Mouse (Mus musculus): ENCODE results near the gene Smarcb1. TPM values are rescaled to one million over a fixed set of nuclear protein-coding genes. Genes with fewer than 3 reads are reported as not detected.

Gene Smarcb1
- 42.4 and 43.2 TPM in 2 replicates for polyA plus RNA-seq (2012; rRNA removed)

GRCm38 (mm10) chr10:75921026-75921725 is at the start of gene Smarcb1:
Gene Smarcb1, minus strand, starts transcription at chr10:75921617.
- H3K4me1 ChIP-seq (ENCODE audit: control insufficient read depth, insufficient read depth, insufficient read length) = no peaks in the 10 kb centered on the region; the same call in 1 of the 2 replicates
- TF ChIP-seq CTCF (IDR thresholded peaks at IDR 0.05; ENCODE audit: extremely low read depth, insufficient read depth, insufficient read length, insufficient replicate concordance) (no peak), POLR2A (IDR thresholded peaks at IDR 0.05; ENCODE audit: low read depth, low read length) (peak; percentile 23)
- WGBS = under 1% methylated on average over 75 of the region's 76 CpGs
- DNase-seq (ENCODE audit: low read depth in 1 of 2, low spot score in 2 of 2) = peak; percentile 86 to 93
- H3K4me3 ChIP-seq (ENCODE audit: extremely low read depth, insufficient read depth, insufficient read length) = peak within 1 kb of the TSS; percentile 99
- no peaks in the 10 kb centered on the region for H3K27me3 ChIP-seq (ENCODE audit: control insufficient read depth, insufficient read depth, low read length)
- peak within 1 kb of the TSS; percentile 97 for H3K27ac ChIP-seq (ENCODE audit: insufficient read depth, low read length)
- H3K36me3 ChIP-seq (ENCODE audit: control insufficient read depth, insufficient read depth, low read length) = 0 out of 2 replicates have a peak, but pooled peaks cover 3% of the 10 kb centered on the region

GRCm38 (mm10) chr10:75954381-75954811 is 33.0 kb upstream of the Smarcb1 start, which contains the start of gene Gm5134:
Gene Gm5134, plus strand, starts transcription at chr10:75954514.
- DNase-seq (ENCODE audit: low read depth in 1 of 2, low spot score in 2 of 2) = peak in 1 of 2 experiments; percentile 16
- Histone ChIP-seq H3K4me3 (ENCODE audit: extremely low read depth, insufficient read depth, insufficient read length) (peak within 1 kb of the TSS; percentile 58), H3K27me3 (ENCODE audit: control insufficient read depth, insufficient read depth, low read length) (no peaks in the 10 kb centered on the region), H3K36me3 (ENCODE audit: control insufficient read depth, insufficient read depth, low read length) (no peaks in the 10 kb centered on the region), H3K27ac (ENCODE audit: insufficient read depth, low read length) (no peak within 1 kb of the TSS), H3K4me1 (ENCODE audit: control insufficient read depth, insufficient read depth, insufficient read length) (peaks cover 3% of the 10 kb centered on the region; the same call in 1 of the 2 replicates)
- WGBS = 26% methylated on average over 20 of the region's 20 CpGs
- TF ChIP-seq CTCF (IDR thresholded peaks at IDR 0.05; ENCODE audit: extremely low read depth, insufficient read depth, insufficient read length, insufficient replicate concordance) = no peak
- no peak for TF ChIP-seq POLR2A (IDR thresholded peaks at IDR 0.05; ENCODE audit: low read depth, low read length)

- peak; percentile 13; the same call in 1 of the 2 replicates for TF ChIP-seq CTCF (IDR thresholded peaks at IDR 0.05; ENCODE audit: extremely low read depth, insufficient read depth, insufficient read length, insufficient replicate concordance)
- no peak for TF ChIP-seq POLR2A (IDR thresholded peaks at IDR 0.05; ENCODE audit: low read depth, low read length)
- peak in 1 of 2 experiments; percentile 61 for DNase-seq (ENCODE audit: low read depth in 1 of 2, low spot score in 2 of 2)
- H3K4me3 ChIP-seq (ENCODE audit: extremely low read depth, insufficient read depth, insufficient read length) = peak overlapping the region; percentile 48; the same call in 1 of the 2 replicates
- H3K4me1 ChIP-seq (ENCODE audit: control insufficient read depth, insufficient read depth, insufficient read length) = peaks cover 8% of the 10 kb centered on the region; the same call in 1 of the 2 replicates
- H3K27me3 ChIP-seq (ENCODE audit: control insufficient read depth, insufficient read depth, low read length) = no peaks in the 10 kb centered on the region
- 2% methylated on average over 13 of the region's 13 CpGs for WGBS
- peak overlapping the region; percentile 1; the same call in 1 of the 2 replicates for H3K27ac ChIP-seq (ENCODE audit: insufficient read depth, low read length)
- H3K36me3 ChIP-seq (ENCODE audit: control insufficient read depth, insufficient read depth, low read length) = no peaks in the 10 kb centered on the region
These were observed 30.1 kb upstream of the Smarcb1 start for GRCm38 (mm10) chr10:75951424-75952050.

DNA sequence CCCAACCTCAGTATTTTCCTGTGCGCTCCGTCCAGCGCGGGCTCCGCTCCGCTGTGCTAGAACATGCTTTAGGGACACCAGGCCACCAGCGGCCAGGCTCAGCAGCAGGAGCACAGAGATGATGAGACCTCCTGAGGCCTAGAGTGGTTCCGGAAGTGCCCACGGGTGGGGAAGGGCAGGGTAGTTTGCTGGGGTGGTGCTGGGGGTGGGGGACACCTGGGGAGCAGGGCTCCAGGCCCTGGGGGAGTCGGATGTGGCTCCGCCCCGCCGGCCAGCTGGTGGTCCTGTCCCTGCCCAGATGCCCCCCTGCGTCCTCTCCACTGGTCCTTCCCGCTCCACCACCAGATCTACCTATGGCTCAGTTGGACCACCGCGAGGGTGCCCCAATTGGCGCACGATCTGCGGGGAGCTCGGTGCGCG is 29.4 kb upstream of the Smarcb1 start:
- Histone ChIP-seq H3K4me3 (ENCODE audit: extremely low read depth, insufficient read depth, insufficient read length) (peak overlapping the region; percentile 48), H3K27ac (ENCODE audit: insufficient read depth, low read length) (peak overlapping the region; percentile 58), H3K27me3 (ENCODE audit: control insufficient read depth, insufficient read depth, low read length) (no peaks in the 10 kb centered on the region), H3K4me1 (ENCODE audit: control insufficient read depth, insufficient read depth, insufficient read length) (peaks cover 8% of the 10 kb centered on the region; the same call in 1 of the 2 replicates), H3K36me3 (ENCODE audit: control insufficient read depth, insufficient read depth, low read length) (no peaks in the 10 kb centered on the region)
- 8% methylated on average over 23 of the region's 23 CpGs for WGBS
- TF ChIP-seq POLR2A (IDR thresholded peaks at IDR 0.05; ENCODE audit: low read depth, low read length) = no peak
- TF ChIP-seq CTCF (IDR thresholded peaks at IDR 0.05; ENCODE audit: extremely low read depth, insufficient read depth, insufficient read length, insufficient replicate concordance) = no peak
- peak in 1 of 2 experiments; percentile 55 for DNase-seq (ENCODE audit: low read depth in 1 of 2, low spot score in 2 of 2)

DNA sequence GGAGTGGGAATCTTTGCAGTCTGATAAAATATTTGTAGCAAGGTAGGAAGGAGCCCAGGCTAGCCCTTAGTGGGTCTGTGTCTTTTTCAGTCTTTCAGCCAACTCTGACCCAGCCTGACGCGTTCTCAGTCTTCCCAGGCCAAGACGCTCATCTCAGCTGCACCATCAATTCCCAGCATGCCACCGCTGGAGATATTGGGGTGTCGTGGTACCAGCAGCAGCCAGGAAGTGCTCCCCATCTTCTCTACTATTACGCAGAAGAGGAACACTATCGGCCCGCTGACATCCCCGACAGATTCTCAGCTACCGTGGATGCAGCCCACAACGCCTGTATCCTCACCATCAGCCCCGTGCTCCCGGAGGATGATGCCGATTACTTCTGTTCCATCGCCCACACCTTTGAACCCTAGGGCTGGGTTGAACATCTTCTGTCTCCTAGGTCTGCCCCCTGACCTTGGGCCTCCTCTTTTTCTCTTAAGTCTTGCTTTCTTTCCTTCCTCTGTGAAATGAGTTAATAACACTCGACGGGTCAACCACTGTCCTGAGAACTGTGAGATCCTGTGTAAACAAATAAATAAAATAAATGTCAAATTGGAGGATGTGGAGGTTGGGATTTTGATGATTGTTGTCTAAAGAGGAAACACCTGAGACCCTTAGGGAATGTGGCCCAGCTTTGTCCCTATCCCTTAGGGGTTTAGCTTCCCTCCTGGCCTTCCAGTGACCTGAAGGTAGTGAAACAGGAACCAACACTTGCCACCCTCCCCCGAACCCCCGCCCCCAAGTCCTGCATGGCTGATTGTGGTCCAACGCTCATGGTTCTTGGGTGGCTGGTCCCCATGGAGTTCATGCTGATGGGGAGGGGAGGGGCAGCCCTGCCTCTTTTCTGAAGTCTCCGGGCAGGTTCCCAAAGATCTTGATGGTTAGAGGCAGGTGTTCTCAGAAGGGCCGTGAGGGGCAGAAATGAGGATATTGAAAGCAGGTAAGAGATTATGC is 27.9 kb upstream of the Smarcb1 start:
- peak overlapping the region; percentile 81 for H3K27ac ChIP-seq (ENCODE audit: insufficient read depth, low read length)
- H3K4me3 ChIP-seq (ENCODE audit: extremely low read depth, insufficient read depth, insufficient read length) = peak overlapping the region; percentile 48
- peak; percentile 60 to 75 for DNase-seq (ENCODE audit: low read depth in 1 of 2, low spot score in 2 of 2)
- peaks cover 6% of the 10 kb centered on the region; the same call in 1 of the 2 replicates for H3K4me1 ChIP-seq (ENCODE audit: control insufficient read depth, insufficient read depth, insufficient read length)
- no peak for TF ChIP-seq POLR2A (IDR thresholded peaks at IDR 0.05; ENCODE audit: low read depth, low read length)
- no peak for TF ChIP-seq CTCF (IDR thresholded peaks at IDR 0.05; ENCODE audit: extremely low read depth, insufficient read depth, insufficient read length, insufficient replicate concordance)
- no peaks in the 10 kb centered on the region for H3K36me3 ChIP-seq (ENCODE audit: control insufficient read depth, insufficient read depth, low read length)
- 45% methylated on average over 22 of the region's 22 CpGs for WGBS
- H3K27me3 ChIP-seq (ENCODE audit: control insufficient read depth, insufficient read depth, low read length) = no peaks in the 10 kb centered on the region

DNA sequence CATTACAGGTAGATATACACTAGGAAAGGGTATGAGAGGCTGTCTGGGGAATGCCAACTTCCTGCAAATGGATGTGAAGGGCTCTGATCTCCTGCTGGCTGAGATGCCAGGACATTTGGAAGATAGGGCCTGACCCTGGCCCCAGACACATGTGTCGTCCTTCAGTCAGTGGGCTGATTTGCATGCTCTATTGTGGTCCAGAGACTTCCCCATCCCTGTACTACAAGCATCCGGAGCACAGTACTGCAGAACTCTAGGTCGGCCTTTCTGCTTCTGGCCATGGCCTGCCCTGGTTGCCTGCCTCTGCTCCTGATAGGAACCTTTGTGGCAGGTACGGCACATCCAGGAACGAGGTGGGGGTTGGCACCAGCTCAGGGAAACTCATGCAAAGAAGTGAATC is 26.7 kb upstream of the Smarcb1 start:
- Histone ChIP-seq H3K27ac (ENCODE audit: insufficient read depth, low read length) (peak overlapping the region; percentile 81), H3K27me3 (ENCODE audit: control insufficient read depth, insufficient read depth, low read length) (no peaks in the 10 kb centered on the region), H3K36me3 (ENCODE audit: control insufficient read depth, insufficient read depth, low read length) (no peaks in the 10 kb centered on the region), H3K4me1 (ENCODE audit: control insufficient read depth, insufficient read depth, insufficient read length) (peaks cover 6% of the 10 kb centered on the region; the same call in 1 of the 2 replicates), H3K4me3 (ENCODE audit: extremely low read depth, insufficient read depth, insufficient read length) (peak overlapping the region; percentile 63)
- TF ChIP-seq POLR2A (IDR thresholded peaks at IDR 0.05; ENCODE audit: low read depth, low read length) = no peak; the same call in 1 of the 2 replicates
- no peak for TF ChIP-seq CTCF (IDR thresholded peaks at IDR 0.05; ENCODE audit: extremely low read depth, insufficient read depth, insufficient read length, insufficient replicate concordance)
- 39% methylated on average over 5 of the region's 5 CpGs for WGBS
- DNase-seq (ENCODE audit: low read depth in 1 of 2, low spot score in 2 of 2) = peak in 1 of 2 experiments; percentile 49
